Mouse (Mus musculus) fibroblast of lung, adult 2 months (primary cell): ENCODE measurements around the gene Sdc4.

Source experiments
- DNase-seq: peaks from one replicate; pipeline ENCODE4 v3.0.0-alpha.2; 2011; ENCODE audit warnings: low read depth

Sdc4 gene

GRCm38 (mm10) chr2:164431676-164432465 is 11.8 kb downstream of the Sdc4 start:
- peak; percentile 96 for DNase-seq

GRCm38 (mm10) chr2:164430697-164431096 is 13.0 kb downstream of the Sdc4 start:
- no peak for DNase-seq

GRCm38 (mm10) chr2:164429881-164430615 is 13.6 kb downstream of the Sdc4 start:
- DNase-seq, result no peak

GRCm38 (mm10) chr2:164428451-164428850 is 15.2 kb downstream of the Sdc4 start:
- no peak for DNase-seq

DNA sequence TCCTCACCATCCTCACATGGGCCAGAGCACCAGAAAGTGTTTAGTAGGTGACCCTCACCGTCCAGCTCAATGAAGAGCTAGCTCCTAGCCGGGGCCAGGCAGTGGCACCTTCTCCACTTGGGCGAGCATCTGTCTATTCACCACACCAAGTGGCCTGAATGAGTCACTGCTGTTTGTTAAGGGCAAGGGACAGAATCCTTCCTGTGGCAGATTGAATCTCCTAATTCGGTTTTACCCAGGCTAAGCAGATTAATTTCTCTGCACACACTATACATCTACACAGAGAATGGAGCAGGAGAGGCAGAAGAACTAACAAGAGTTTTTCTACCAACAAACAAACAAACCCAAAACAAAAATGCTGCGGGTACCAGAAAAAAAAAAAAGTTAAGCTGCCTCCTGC is 16.7 kb downstream of the Sdc4 start:
- DNase-seq, result no peak

- no peak for DNase-seq
Measured at GRCm38 (mm10) chr2:164426121-164426520, 17.6 kb downstream of the Sdc4 start.

DNA sequence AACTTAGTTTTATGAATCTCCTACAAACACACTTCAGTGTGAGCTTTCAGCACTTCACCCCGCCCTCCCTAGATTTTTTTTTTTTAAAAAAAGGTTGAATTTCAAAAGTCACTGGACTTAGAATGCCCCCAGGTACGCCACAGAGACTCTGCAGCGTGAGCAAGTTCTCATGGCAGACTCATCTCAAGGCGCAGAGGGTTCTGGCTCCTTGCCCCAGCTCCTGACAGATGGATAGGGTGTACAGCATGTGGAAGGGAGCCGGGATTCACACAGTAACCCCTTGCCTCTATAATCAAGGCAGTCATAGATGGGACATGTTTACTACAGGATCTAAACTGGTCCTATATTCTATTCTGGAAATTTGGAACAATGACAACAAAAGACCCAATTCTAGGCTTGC is 18.3 kb downstream of the Sdc4 start:
- no peak for DNase-seq

GRCm38 (mm10) chr2:164424406-164424805 is 19.3 kb downstream of the Sdc4 start:
- DNase-seq, result no peak

DNA sequence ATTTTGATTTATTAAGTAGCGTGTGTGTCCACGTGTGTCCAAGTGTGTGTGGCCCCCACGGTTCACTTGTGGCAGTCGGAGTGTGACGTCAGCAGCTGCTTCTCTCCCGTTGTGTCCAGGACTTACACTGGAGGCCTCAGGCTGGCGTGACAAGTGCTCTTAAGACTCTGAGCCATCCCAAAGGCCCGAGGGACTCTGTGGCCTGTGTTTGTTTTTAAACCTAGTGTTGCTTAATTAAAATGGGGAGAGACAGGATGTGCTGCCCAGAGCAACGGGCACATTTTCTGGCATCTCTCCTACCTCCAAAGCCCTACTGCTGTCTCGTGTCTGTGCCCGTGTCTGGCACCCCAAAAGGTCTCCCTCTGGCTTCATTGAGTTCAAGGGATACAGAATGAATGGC is 20.2 kb downstream of the Sdc4 start:
- no peak for DNase-seq

- DNase-seq, result no peak
Measured at GRCm38 (mm10) chr2:164422675-164423393, 20.9 kb downstream of the Sdc4 start.

DNA sequence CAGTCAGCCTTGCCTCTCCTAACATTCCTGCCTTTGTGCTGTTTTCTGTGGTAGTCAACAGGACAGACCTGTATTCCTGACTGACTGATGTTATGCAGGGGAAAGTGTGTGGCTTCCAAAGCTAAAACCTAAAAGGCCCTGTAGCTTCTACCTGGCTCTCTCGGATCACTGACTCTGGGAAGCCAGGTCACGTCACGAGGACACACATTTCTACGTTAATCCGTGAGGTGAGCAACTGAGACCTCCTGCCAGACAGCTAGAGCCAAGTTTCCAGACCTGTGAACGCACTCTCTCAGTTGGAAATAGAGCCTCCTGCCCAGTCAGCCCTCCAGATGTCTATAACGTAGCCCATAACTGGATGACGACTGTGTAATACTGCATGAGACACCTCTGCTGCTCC is 21.7 kb downstream of the Sdc4 start:
- DNase-seq, result no peak

DNA sequence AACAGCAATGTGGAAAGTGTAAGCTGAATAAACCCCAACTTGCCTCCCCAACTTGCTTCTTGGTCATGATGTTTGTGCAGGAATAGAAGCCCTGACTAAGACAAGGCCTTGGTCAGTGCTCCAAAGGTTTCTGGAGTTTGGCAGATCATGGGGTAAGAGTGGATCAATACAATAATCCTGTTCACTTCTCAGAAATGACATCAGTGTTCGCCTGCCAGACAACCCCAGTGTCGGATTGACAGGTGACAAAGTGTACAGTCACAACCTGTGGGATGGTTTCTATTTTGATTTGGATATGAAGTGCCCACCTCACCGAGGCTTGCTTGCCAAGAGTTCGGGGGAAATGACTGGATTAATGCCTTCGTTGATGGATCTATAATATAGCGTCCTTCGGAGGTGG is 22.4 kb downstream of the Sdc4 start:
- DNase-seq, result no peak

GRCm38 (mm10) chr2:164419489-164419888 is 24.2 kb downstream of the Sdc4 start:
- no peak for DNase-seq

GRCm38 (mm10) chr2:164418308-164418875 is 25.3 kb downstream of the Sdc4 start:
- DNase-seq, result no peak

- no peak for DNase-seq
Measured at GRCm38 (mm10) chr2:164417198-164417597, 26.5 kb downstream of the Sdc4 start.

GRCm38 (mm10) chr2:164414581-164414980 is 29.1 kb downstream of the Sdc4 start:
- DNase-seq, result no peak

- no peak for DNase-seq
Measured at GRCm38 (mm10) chr2:164414167-164414566, 29.5 kb downstream of the Sdc4 start.

DNA sequence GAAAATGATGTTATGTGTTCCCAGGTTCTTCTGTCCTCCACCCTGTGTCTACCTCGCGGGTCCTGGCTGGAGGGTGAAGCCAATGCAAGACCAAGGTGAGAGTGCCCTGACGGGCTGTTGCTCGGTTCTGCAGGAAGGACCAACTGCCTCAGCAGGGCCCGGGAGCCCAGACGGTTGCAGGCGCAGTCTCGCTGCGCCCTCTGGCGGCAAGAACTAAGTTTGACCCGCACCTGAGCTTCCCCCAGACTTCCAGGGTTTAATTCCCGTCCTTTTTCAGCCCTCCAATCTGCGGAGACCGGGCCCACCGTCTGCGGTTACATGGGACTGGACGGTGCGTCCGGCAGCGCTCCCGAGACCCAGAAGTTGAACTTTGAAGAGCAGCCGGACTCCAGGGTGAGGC is 36.0 kb downstream of the Sdc4 start:
- no peak for DNase-seq

DNA sequence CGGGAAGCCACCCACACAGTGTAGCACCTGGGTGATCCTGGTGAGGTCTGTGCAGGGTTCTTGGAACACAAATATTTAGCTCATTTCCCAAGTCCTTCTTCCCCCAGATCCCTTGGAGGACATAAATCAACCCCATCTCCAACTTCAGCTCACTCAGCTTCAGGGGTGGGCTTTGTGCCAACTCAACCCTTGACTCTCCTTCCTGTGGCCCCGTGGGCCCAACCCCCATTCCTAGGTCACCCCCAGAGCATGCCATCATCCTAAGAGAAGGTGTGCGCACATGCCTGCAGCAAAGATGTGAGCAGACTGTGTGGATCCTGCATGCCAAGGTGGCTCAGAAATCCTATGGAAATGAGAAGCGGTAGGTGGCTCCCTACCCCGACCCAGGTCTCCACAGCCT is 38.2 kb downstream of the Sdc4 start:
- DNase-seq, result no peak

DNA sequence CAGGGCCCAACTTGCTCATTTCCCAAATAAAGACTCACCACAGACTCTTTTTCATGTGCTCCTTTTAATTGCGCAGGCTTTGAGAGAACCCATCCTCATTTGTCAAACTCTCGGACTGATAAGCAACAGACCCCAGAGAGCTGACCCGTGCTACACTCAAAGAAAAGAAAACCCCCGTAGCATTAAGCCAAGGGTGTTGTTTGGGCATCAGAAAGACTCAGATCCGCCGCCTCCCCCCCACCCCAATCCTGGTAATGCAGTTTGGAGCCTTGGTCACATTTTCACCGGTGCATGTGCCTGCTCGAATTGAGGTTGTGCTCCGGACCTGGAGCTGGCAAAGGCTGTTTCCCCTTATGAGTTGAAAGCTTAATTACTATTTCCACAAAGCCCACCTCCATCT is 38.6 kb downstream of the Sdc4 start, which contains the start of gene Matn4:
Gene Matn4 (minus strand): TSS at position 101 of the 400 bp plus-strand sequence.
- no peak for DNase-seq

DNA sequence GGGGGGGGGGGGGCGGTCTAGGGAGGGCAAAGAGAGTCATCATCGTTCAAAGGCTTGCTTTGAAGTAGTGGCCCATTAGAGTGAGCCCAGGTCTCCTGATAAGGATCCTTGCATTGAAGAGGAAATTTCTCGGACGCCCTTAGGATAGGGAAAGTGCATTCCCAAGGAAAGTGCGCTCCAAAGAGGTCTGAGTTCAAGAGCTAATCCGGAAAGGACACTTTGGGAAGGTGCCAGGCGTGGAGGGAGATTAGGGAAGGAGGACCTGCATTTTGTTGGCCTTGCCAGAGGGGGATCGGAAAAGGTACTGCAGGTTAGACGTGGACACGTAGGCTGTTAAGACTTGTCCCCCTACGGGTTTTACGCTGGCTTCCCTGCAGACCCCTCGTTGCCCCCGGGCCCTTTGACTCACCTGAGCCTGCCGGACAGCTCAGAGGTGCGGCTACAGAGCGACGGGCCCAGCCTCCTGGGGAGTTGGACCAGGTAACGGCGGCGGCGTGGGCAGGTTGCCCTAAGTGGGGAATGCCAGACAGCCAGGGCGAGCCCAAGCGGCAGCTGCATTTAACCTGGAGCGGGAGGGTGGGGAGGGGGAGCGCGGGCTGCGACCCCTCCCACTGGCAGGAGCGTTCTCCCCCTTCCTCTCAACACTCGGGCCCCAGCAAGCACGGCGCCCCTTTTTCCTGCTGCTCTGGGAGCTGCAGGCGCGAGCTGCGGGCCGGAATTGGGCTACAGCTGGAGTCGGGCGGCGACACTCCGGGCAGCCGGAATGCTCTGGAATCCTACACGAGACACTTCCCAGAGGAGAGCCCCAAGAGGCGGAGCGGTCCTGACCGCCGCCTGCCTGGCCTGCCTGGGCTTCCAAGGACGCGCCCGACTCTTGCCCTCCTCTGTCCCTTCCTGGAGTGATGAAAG is 39.4 kb downstream of the Sdc4 start:
- no peak for DNase-seq
